Mouse (Mus musculus) C2C12 (cell line): Measurements from ENCODE around the gene 6030468B19Rik.

Experiments used
- CEBPB ChIP-seq: IDR thresholded peaks from one replicate; pipeline ENCODE4 v1.6.1; 2011; ENCODE audit warnings: low read depth, mild to moderate bottlenecking, control low read depth, moderate library complexity
- CTCF ChIP-seq: IDR thresholded peaks from one replicate; pipeline ENCODE4 v1.5.1; 2011; ENCODE audit not compliant: control insufficient read depth, insufficient read depth, insufficient read length
- MAX ChIP-seq: IDR thresholded peaks from one replicate; pipeline ENCODE4 v1.6.1; 2011; ENCODE audit warnings: mild to moderate bottlenecking, control low read depth
- MYOD1 ChIP-seq: IDR thresholded peaks from one replicate; pipeline ENCODE4 v1.6.1; 2011; ENCODE audit warnings: low read depth; ENCODE audit not compliant: control insufficient read depth, insufficient read length
- MYOG ChIP-seq: IDR thresholded peaks from one replicate; pipeline ENCODE4 v1.6.1; 2011; ENCODE audit not compliant: control insufficient read depth, insufficient read length; ENCODE audit errors: extremely low read depth
- USF1 ChIP-seq: IDR thresholded peaks from one replicate; pipeline ENCODE4 v1.6.1; 2011; ENCODE audit warnings: low read depth, mild to moderate bottlenecking, control low read depth, moderate library complexity

DNA sequence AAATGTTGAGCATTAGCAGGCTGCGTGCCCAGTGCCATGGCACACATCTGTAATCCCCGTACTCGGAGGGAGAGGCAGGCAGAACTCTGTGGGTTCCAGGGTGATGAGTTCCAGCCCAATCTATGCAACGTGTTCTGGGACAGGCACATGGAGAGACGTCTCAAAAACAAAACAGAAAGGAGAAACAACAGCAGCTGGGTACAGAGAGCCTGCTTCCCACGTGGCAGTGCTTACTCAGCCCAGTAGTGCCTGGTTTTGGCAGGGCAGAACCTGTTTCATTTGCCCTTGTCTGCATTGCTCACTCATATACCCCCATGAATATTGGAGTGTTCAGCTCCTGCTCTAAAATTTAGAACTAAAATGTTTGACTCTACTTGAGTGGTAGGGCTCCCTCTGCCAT is 45.9 kb upstream of the 6030468B19Rik start:
- TF ChIP-seq CTCF (no peak), MAX (no peak), MYOG (no peak), USF1 (no peak), CEBPB (no peak), MYOD1 (no peak)
